Mouse (Mus musculus): Measurements from ENCODE around the gene Ssh3.

DNA sequence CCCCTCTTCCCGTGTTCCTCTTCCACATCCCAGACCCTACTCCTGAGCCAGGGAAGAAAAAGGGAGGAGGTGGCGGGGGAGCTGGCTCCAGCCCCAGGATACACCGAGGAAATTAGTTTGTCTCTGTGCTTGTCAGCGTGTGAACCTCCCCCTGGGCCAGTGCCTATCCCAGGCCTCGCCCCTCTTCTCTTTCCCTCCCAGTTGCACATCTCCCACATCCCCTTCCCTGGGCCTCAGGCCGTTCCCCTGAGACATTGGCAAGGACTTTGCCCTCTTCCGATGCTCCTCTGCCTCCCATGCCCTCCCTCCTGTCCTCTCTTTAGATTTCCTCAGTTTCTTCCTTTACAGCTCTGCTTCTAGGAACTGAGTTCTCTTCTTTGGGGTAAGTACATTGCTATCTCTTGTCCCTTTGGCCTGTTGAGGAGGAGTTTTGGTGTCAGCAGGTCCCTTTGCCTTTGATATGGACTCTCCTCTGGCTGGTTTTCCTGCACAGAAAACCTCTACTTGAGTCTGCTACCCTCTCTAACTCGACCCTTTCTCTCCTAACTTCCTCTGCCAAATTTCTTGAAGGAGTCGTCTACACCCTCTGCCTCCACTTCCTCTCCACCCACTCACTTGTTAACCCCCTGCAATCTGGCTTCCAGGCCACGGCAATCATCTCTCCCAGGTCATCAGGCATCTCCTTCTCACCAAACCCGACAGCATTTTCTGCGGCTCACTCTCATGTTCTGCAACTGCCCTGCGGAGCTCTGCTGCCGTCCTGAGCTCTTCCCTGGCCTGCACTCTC is 47.8 kb downstream of the Ssh3 start:
- no peak for TF ChIP-seq POLR2A (IDR thresholded peaks at IDR 0.05; ENCODE audit: borderline replicate concordance, insufficient read depth, low read length)
- TF ChIP-seq CTCF (IDR thresholded peaks at IDR 0.05; ENCODE audit: borderline replicate concordance, insufficient read depth, low read depth, low read length) = no peak
